ENCODE assay signal across 18 mouse cellular contexts in the genomic region with DNA sequence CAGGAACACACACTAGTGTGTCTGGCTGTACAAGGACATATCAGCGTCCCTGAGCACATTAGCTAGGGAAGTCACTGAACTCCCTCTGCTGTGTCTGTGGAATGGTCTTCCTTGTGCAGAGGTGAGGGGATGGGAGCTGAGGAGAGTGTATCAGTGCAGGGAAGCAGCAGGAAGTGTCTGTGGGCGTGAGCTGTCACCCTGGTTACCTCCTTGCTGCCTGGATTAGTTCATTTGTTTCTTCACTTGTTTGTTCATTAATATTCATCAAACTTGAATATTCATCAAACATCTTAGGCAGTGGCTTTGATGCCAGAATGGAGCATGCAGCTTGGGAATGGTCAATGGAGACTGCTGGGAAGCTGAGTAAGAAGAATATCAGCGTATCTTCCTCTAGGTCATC. TPM values are rescaled to one million over a fixed set of nuclear protein-coding genes. Genes with fewer than 3 reads are reported as not detected.
A peak's percentile ranks its signal among the peaks of the same experiment; 100 is the strongest.
DNase-seq lines count a peak whose midpoint lies in the region; ATAC-seq and TF ChIP-seq lines count a peak whose summit lies in the region.
"Had no signal": no experiment of that assay in that cellular context is flagged by ENCODE, and none has a peak within 500 bp of the region (broad histone marks: within the 10 kb centered on the region; RNA-seq: fewer than 3 reads in every experiment).

No protein-coding gene starts in this region.

- H3K4me3 ChIP-seq in layer of hippocampus, adult 2 months = no peak overlapping the region
- no peak overlapping the region for H3K4me3 ChIP-seq in forebrain, embryonic 13.5 days
- H3K4me3 ChIP-seq in midbrain, embryonic 11.5 days (ENCODE audit: low read depth, low read length) = no peak overlapping the region
- H3K4me3 ChIP-seq in intestine, postnatal 0 days (ENCODE audit: low read depth, low read length) = no peak overlapping the region
- H3K4me3 ChIP-seq: embryonic facial prominence, embryonic 15.5 days; heart, embryonic 15.5 days; hindbrain, embryonic 15.5 days had no signal

- H3K27me3 ChIP-seq in forebrain, embryonic 13.5 days = peaks cover 1% of the 10 kb centered on the region; the same call in 1 of the 2 replicates
- H3K27me3 ChIP-seq in midbrain, embryonic 11.5 days (ENCODE audit: control insufficient read depth, insufficient read depth, low read length) = peaks cover 1% of the 10 kb centered on the region
- H3K27me3 ChIP-seq in intestine, postnatal 0 days (replicated peaks; ENCODE audit: control insufficient read depth, insufficient read depth, low read length) = no peaks in the 10 kb centered on the region
- H3K27me3 ChIP-seq: hindbrain, embryonic 15.5 days had no signal

- H3K4me2 ChIP-seq in forebrain, embryonic 13.5 days = no peak overlapping the region
- H3K4me2 ChIP-seq in midbrain, embryonic 11.5 days = no peak overlapping the region
- H3K4me2 ChIP-seq in intestine, postnatal 0 days (replicated peaks; ENCODE audit: low read depth) = no peak overlapping the region
- H3K4me2 ChIP-seq: embryonic facial prominence, embryonic 15.5 days; heart, embryonic 15.5 days; hindbrain, embryonic 15.5 days had no signal

- no peak for TF ChIP-seq CTCF in layer of hippocampus, adult 2 months (conservative IDR thresholded peaks at IDR 0.05)
- TF ChIP-seq CTCF in intestine, postnatal 0 days (IDR thresholded peaks at IDR 0.05; ENCODE audit: low read depth) = no peak

- no peaks in the 10 kb centered on the region for H3K36me3 ChIP-seq in forebrain, embryonic 13.5 days (ENCODE audit: poor library complexity, severe bottlenecking)
- H3K36me3 ChIP-seq in midbrain, embryonic 11.5 days (ENCODE audit: control insufficient read depth, insufficient read depth, low read length) = no peaks in the 10 kb centered on the region
- no peaks in the 10 kb centered on the region for H3K36me3 ChIP-seq in intestine, postnatal 0 days (ENCODE audit: control insufficient read depth, insufficient read depth)
- H3K36me3 ChIP-seq: embryonic facial prominence, embryonic 15.5 days; heart, embryonic 15.5 days; hindbrain, embryonic 15.5 days had no signal

- peaks cover 18% of the 10 kb centered on the region for H3K4me1 ChIP-seq in forebrain, embryonic 13.5 days
- peaks cover 10% of the 10 kb centered on the region for H3K4me1 ChIP-seq in midbrain, embryonic 11.5 days (ENCODE audit: control insufficient read depth, insufficient read depth, low read length)
- H3K4me1 ChIP-seq in intestine, postnatal 0 days (replicated peaks; ENCODE audit: control insufficient read depth, insufficient read depth, low read length) = no peaks in the 10 kb centered on the region
- H3K4me1 ChIP-seq: hindbrain, embryonic 15.5 days had no signal

- no peak for DNase-seq in layer of hippocampus, adult 2 months (ENCODE audit: low spot score in 2 of 2)
- no peak for DNase-seq in layer of hippocampus, adult 18-20 months (ENCODE audit: low spot score in 2 of 2)
- peak; percentile 82 for DNase-seq in midbrain, embryonic 11.5 days (ENCODE audit: low spot score, missing footprints)
- no peak for DNase-seq in natural killer cell, adult 2 months (ENCODE audit: low spot score in 2 of 2)
- DNase-seq in heart, adult 8-10 months (ENCODE audit: low spot score) = no peak
- DNase-seq: cerebellum, adult 9-11 months; heart, adult 11 months; thymus, postnatal 14 days had no signal

- peak; percentile 53 for ATAC-seq in CD4-positive, CD25-positive, alpha-beta regulatory T cell, adult 4 months
- ATAC-seq in forebrain, embryonic 13.5 days = peak; percentile 71; the same call in 1 of the 2 replicates
- ATAC-seq in midbrain, embryonic 11.5 days (ENCODE audit: low FRiP score) = peak; percentile 74
- ATAC-seq in intestine, postnatal 0 days = no peak

- 55% methylated on average over 3 of the region's 3 CpGs for WGBS in forebrain, embryonic 13.5 days
- WGBS in midbrain, embryonic 11.5 days = 63% methylated on average over 3 of the region's 3 CpGs
- WGBS in intestine, postnatal 0 days = 83% methylated on average over 3 of the region's 3 CpGs

- H3K9ac ChIP-seq in forebrain, embryonic 13.5 days = no peak overlapping the region
- H3K9ac ChIP-seq in midbrain, embryonic 11.5 days (ENCODE audit: low read length) = no peak overlapping the region
- H3K9ac ChIP-seq in intestine, postnatal 0 days (ENCODE audit: low read depth, low read length) = no peak overlapping the region
- H3K9ac ChIP-seq: embryonic facial prominence, embryonic 15.5 days; heart, embryonic 15.5 days; hindbrain, embryonic 15.5 days had no signal

- peak overlapping the region; percentile 83 for H3K27ac ChIP-seq in layer of hippocampus, adult 2 months
- H3K27ac ChIP-seq in forebrain, embryonic 13.5 days = peak overlapping the region; percentile 16; the same call in 1 of the 2 replicates
- H3K27ac ChIP-seq in midbrain, embryonic 11.5 days (ENCODE audit: low read depth, low read length) = no peak overlapping the region
- no peak overlapping the region for H3K27ac ChIP-seq in intestine, postnatal 0 days (ENCODE audit: low read depth, low read length)
- H3K27ac ChIP-seq: embryonic facial prominence, embryonic 15.5 days; heart, embryonic 15.5 days; hindbrain, embryonic 15.5 days had no signal

- H3K9me3 ChIP-seq in forebrain, embryonic 13.5 days (replicated peaks) = no peaks in the 10 kb centered on the region
- no peaks in the 10 kb centered on the region for H3K9me3 ChIP-seq in midbrain, embryonic 11.5 days (ENCODE audit: control insufficient read depth, low read length)
- no peaks in the 10 kb centered on the region for H3K9me3 ChIP-seq in intestine, postnatal 0 days (ENCODE audit: control insufficient read depth)
- H3K9me3 ChIP-seq: embryonic facial prominence, embryonic 15.5 days; heart, embryonic 15.5 days; hindbrain, embryonic 15.5 days had no signal

RNA-seq across cellular contexts. Expression of a gene that starts 4.8 kb away (rescaled TPM):
- total RNA-seq in layer of hippocampus, adult 2 months (2021) = not detected
- not detected for total RNA-seq in layer of hippocampus, adult 18-20 months (2021)
- 1 to 10 TPM; 5.5 to 7.0 TPM for polyA plus RNA-seq in CD4-positive, CD25-positive, alpha-beta regulatory T cell, adult 4 months (2017; shearing (Covaris generic))
- polyA plus RNA-seq in forebrain, embryonic 13.5 days (2015; fragmentation: Nextera tagmentation; extraction: Ambion mirVana) = not detected in 2 replicates
- not detected in 2 replicates for polyA plus RNA-seq in midbrain, embryonic 11.5 days (2014; fragmentation: Nextera tagmentation; extraction: Ambion mirVana)
- polyA plus RNA-seq in intestine, postnatal 0 days (2015; fragmentation: Nextera tagmentation; extraction: Ambion mirVana) = 3.3 and 5.8 TPM in 2 replicates
- total RNA-seq in heart, adult 8-10 months (2022) = not detected
- total RNA-seq: gastrocnemius, adult 8-10 months; layer of hippocampus, postnatal 14 days; left cerebral cortex, postnatal 25 days; liver, adult 2 months had no signal
- polyA plus RNA-seq: hindbrain, embryonic 15.5 days had no signal

RNA-seq across cellular contexts. Expression of a gene that starts 19.6 kb away (rescaled TPM):
- total RNA-seq in layer of hippocampus, adult 2 months (2021) = not detected
- total RNA-seq in layer of hippocampus, adult 18-20 months (2021) = not detected
- polyA plus RNA-seq in CD4-positive, CD25-positive, alpha-beta regulatory T cell, adult 4 months (2017; shearing (Covaris generic)) = under 1 TPM in 1 of 2 experiments, not detected in 1; 0.52 TPM
- not detected in 2 replicates for polyA plus RNA-seq in forebrain, embryonic 13.5 days (2015; fragmentation: Nextera tagmentation; extraction: Ambion mirVana)
- not detected in 2 replicates for polyA plus RNA-seq in midbrain, embryonic 11.5 days (2014; fragmentation: Nextera tagmentation; extraction: Ambion mirVana)
- polyA plus RNA-seq in intestine, postnatal 0 days (2015; fragmentation: Nextera tagmentation; extraction: Ambion mirVana) = 24.6 and 25.9 TPM in 2 replicates
- not detected for total RNA-seq in heart, adult 8-10 months (2022)
- total RNA-seq: gastrocnemius, adult 8-10 months; layer of hippocampus, postnatal 14 days; left cerebral cortex, postnatal 25 days had no signal
- polyA plus RNA-seq: embryonic facial prominence, embryonic 15.5 days; heart, embryonic 15.5 days had no signal

RNA-seq across cellular contexts. Expression of a gene that starts 45.5 kb away (rescaled TPM):
- total RNA-seq in layer of hippocampus, adult 2 months (2021) = 1,000 to 10,000 TPM in 1 of 2 experiments, 100 to 1,000 TPM in 1; 975 to 1,037 TPM
- total RNA-seq in layer of hippocampus, adult 18-20 months (2021) = 100 to 1,000 TPM; 950 to 953 TPM
- 10 to 100 TPM in 1 of 2 experiments, 1 to 10 TPM in 1; 8.6 to 13.7 TPM for polyA plus RNA-seq in CD4-positive, CD25-positive, alpha-beta regulatory T cell, adult 4 months (2017; shearing (Covaris generic))
- polyA plus RNA-seq in forebrain, embryonic 13.5 days (2015; fragmentation: Nextera tagmentation; extraction: Ambion mirVana) = 125 and 129 TPM in 2 replicates
- 34.2 and 34.7 TPM in 2 replicates for polyA plus RNA-seq in midbrain, embryonic 11.5 days (2014; fragmentation: Nextera tagmentation; extraction: Ambion mirVana)
- polyA plus RNA-seq in intestine, postnatal 0 days (2015; fragmentation: Nextera tagmentation; extraction: Ambion mirVana) = 17.0 and 17.6 TPM in 2 replicates
- total RNA-seq in heart, adult 8-10 months (2022) = 10 to 100 TPM; 11.7 to 15.9 (median 12.2) TPM

Comparison
In these comparisons a context has a peak if more than half of its experiments do, and no peak if none do; other contexts are left out.
1. H3K27ac ChIP-seq: peak in layer of hippocampus, adult 2 months (single experiment) and forebrain, embryonic 13.5 days (single experiment); none in midbrain, embryonic 11.5 days (single experiment) and intestine, postnatal 0 days (single experiment).
2. RNA of a gene that starts 19.6 kb away (polyA plus RNA-seq): 24.6 to 25.9 TPM in intestine, postnatal 0 days; 0.52 TPM in CD4-positive, CD25-positive, alpha-beta regulatory T cell, adult 4 months, not detected in forebrain, embryonic 13.5 days and not detected in midbrain, embryonic 11.5 days; every median in the first group is over 10 times any median in the second.